Mouse (Mus musculus): ENCODE measurements around the gene Tmed1.
"Not testable (repeated sequence)": the region's sequence is repeated elsewhere in the genome, so short reads cannot be mapped to it uniquely, and the experiment has no call there.

The Tmed1 gene

DNA sequence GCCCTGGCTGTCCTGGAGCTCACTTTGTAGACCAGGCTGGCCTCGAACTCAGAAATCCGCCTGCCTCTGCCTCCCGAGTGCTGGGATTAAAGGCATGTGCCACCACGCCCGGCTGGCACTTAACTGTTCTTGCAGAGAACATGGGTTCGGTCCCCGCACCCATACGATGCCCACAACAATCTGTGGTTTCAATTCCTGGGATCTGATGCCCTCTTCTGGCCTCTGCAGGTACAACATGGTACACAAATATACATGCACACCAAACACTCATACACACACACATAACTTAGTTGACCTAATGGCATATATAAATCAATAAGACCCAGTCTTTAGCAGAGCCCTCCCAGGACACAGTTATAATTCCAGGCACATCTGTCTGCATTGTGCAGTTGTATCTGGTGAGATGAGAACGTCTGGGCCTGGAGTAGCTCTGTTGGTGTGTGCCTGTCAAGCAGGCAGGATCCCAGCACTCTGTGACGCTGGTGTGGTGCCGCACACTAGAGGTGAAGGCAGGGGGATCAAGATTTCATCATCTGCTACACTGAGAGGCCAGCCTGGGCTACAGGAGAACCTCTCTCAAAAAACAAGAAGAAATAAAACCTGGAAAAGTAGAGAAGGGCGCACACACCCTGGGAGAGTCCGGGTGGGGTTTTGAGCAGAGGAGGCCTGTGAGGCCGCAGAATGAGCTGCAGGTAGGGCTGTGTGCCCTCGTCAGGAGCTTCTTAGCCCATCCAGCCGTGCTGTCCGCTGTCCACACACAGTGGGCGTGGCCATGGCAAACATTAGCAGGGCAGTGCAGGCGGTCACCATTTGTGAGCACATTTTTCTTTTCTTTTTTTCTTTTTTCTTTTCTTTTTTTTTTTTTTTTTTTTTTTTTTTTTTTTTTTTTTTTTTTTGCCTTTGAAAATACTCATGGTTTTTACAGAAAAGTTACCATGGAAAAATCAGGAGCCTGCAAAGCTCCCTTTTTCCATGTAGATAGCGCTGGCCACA lies 40.7 kb downstream of the Tmed1 start:
- DNase-seq = peak; percentile 39

DNA sequence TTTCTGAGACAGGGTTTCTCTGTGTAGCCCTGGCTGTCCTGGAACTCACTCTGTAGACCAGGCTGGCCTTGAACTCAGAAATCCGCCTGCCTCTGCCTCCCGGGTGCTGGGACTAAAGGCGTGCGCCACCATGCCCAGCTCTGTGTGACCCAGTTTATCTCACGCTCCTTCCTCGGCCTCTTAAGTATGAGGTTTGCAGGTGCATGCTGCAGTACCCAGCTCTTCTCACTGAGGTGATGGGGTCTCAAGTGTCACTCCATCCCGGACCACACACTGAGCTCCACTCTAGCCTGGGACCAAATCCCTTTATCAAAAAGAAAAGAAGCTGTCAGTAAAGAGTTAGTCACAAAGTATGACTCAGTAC lies 45.5 kb downstream of the Tmed1 start:
- not testable (repeated sequence) for DNase-seq

DNA sequence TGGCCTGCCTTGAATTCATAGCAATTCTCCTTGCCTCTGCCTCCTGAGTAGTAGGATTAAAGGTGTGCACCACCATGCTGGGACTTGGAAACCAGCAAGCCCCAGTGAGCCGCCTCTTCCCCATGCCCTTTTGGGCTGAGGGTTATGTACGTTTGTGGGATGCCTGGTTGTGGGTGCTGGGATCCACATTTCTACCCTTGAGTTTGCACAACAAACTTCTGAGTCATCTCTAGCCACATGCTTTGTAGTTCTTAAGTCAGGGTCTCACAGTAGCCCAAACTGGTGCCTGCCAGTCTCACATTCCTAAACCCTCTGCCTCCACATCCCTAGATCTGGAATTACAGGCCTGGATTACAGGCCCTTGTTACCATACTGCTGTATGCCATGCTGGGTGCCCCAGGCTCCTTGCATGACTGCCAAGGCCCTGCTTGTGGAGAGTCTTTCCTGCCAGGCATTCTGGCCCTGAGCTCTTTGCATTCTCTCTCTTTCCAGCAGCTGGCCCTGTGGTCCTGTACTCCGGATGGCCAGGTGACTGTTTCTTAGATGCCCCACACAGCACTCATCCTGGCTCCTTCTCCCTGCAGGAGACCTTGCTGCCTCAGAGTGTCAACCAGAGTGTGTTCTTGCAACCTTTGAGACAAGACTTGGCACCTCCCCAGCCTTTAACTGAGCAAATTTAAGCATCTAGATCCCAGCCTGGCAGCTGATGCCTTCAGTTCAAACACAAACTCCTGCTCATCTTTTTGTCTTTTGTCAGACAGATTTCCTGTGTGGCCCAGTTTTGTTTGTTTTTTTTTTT lies 46.1 kb downstream of the Tmed1 start:
- no peak for DNase-seq

DNA sequence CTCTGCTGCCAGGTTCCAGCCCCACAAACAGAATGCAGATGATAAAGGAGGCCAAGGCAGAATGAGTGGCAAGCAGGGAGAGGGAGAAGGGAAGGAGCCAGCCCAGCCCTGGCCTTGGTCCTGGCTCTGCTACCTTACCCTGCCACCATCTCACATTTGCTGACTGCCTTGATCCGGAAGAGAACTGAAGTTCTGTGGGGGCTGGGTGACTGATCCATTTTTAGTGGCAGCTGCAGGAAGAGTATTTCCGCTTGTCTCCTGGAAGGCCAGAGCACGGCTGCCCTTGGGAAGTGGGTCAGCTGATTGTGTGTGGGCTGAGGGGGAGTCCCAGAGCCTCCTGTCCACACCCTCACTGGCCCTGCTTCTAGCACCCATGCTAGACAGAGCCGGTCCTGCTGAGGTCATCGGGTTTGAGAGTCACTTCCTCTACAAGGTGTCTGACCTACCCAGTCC lies 46.9 kb downstream of the Tmed1 start:
- DNase-seq = peak; percentile 44

DNA sequence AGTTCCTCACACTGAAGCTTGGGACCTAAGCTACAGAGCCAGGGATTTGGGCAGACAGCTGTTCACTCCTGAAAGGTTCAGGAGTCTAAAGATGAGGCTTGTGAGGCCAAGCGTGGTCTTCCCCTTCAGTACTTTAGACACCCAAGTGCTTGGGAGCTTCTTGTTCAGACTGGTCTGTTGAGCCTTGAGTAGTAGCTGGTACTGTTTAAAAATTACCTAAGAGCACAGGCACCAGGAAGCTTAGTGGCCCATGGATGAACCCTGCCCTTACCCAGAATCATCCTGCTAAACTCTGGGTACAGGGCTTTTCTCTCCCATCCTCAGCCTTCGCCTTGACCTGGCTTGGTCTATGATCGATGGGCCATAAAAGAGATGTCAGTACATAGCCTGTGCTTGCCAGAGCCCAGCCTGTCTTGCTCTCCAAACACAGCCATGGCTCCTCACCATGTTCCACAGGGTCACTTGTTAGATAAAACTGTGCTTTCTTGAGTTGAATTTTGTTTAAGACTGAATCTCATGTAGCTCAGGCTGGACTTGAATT lies 49.6 kb downstream of the Tmed1 start:
- DNase-seq = no peak

DNA sequence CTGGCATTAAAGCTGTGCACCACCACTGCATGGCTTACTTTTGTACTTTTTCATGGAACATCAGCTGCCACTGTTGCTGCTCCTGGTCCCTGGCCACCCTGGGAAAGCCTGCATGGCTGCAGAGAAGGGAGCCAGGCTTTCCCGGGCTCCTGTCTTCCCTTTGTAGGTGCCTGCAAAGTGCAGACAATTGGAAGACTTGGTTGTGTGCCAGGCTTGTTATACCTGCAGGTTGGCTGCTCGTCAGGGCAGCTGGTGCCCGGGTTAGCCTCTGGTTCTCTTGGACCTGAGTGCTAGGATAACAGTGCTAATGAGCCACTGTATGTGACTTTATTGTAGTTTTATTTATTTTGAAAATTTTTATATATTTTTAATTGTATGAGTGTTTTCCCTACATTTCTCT lies 51.2 kb downstream of the Tmed1 start:
- DNase-seq = no peak

All from right cerebral cortex, adult 18-20 months (tissue).